Mouse (Mus musculus) heart, adult 2 months (tissue): ENCODE results near the gene Sbk2. TPM values are rescaled to one million over a fixed set of nuclear protein-coding genes. Genes with fewer than 3 reads are reported as not detected.
"Not testable (repeated sequence)": the region's sequence is repeated elsewhere in the genome, so short reads cannot be mapped to it uniquely, and the experiment has no call there.

Experiments
- DNase-seq, 2 experiments: peaks; one replicate each; pipeline ENCODE4 v3.0.0; 2021
- H3K27ac ChIP-seq: fragments of 200-600 bp; 2 replicates; pipeline ENCODE4 v1.8.1; 2022
- H3K27me3 ChIP-seq: fragments of 200-500 bp; 2 replicates; pipeline ENCODE4 v1.6.1; 2012; ENCODE audit warnings: mild to moderate bottlenecking, low read length, inconsistent platforms, mixed read lengths; ENCODE audit not compliant: control insufficient read depth, insufficient read depth
- H3K36me3 ChIP-seq: fragments of 200-500 bp; 2 replicates; pipeline ENCODE4 v1.6.1; 2012; ENCODE audit warnings: low read length, inconsistent platforms; ENCODE audit not compliant: control insufficient read depth, insufficient read depth
- H3K4me1 ChIP-seq: fragments of 200-500 bp; 2 replicates; pipeline ENCODE4 v1.6.1; 2011; ENCODE audit warnings: low read length; ENCODE audit not compliant: control insufficient read depth, insufficient read depth
- H3K4me3 ChIP-seq: fragments of 200-600 bp; 2 replicates; pipeline ENCODE4 v1.8.1; 2022
- H3K79me2 ChIP-seq: fragments of 200-500 bp; replicated peaks from 2 replicates; pipeline ENCODE4 v1.6.1; 2012; ENCODE audit warnings: mild to moderate bottlenecking, inconsistent platforms, low read length, moderate library complexity, mixed read lengths; ENCODE audit not compliant: control insufficient read depth, insufficient read depth
- H3K9ac ChIP-seq: fragments of 200-500 bp; 2 replicates; pipeline ENCODE4 v1.6.1; 2012; ENCODE audit warnings: low read depth, mild to moderate bottlenecking, control low read depth, inconsistent platforms, low read length, mixed read lengths
- CTCF ChIP-seq: fragments of 200-600 bp; IDR thresholded peaks from 2 replicates; pipeline ENCODE4 v1.8.1; 2022; ENCODE audit warnings: antibody characterized with exemption, mild to moderate bottlenecking, moderate library complexity
- EP300 ChIP-seq: fragments of 200-500 bp; IDR thresholded peaks from 2 replicates; pipeline ENCODE4 v1.6.1; 2011; ENCODE audit warnings: low read depth, low read length, control low read depth; ENCODE audit not compliant: insufficient read depth
- POLR2A ChIP-seq: fragments of 200-500 bp; IDR thresholded peaks from 2 replicates; pipeline ENCODE4 v1.6.1; 2011; ENCODE audit warnings: mild to moderate bottlenecking, low read depth, low read length, control low read depth; ENCODE audit not compliant: insufficient read depth
- WGBS: fragments of 180-500 bp; shearing (Covaris S2); methylation state at CpG from one replicate; pipeline ENCODE4 v1.1.7; 2018; 5-methylcytosine and 5-hydroxymethylcytosine counted together
- intact Hi-C: fragments of 180-260 bp; cut with DNase I; formaldehyde crosslinking; loops from one replicate; pipeline ENCODE4 v1.15.1; 2025
- long read RNA-seq: library from polyadenylated mRNA; stranded (forward); transcript quantifications from one replicate; pipeline ENCODE4 v2.0.0, GENCODE M21; 2021
- polyA plus RNA-seq: library from polyadenylated mRNA; depleted of rRNA; stranded (reverse); fragments of >200 nt; gene quantifications from 2 replicates; pipeline ENCODE4 v1.2.3, GENCODE M21; 2012; rRNA removed
- total RNA-seq, 2 experiments: library from RNA; stranded (reverse); gene quantifications; 2 replicates each; pipeline ENCODE4 v1.2.3; 2021

Gene Sbk2
- total RNA-seq (10 to 100 TPM; 26.5 to 35.6 TPM), polyA plus RNA-seq (85.0 and 119 TPM in 2 replicates)
- long read RNA-seq, transcript Sbk2-201 (4 exons, 1,139 nt) = minor isoform, 6 of 22 reads
- long read RNA-seq, transcript Sbk2-202 (4 exons, 2,236 nt) = major isoform, 12 of 22 reads
- long read RNA-seq, partial matches to known transcripts = 4 of 22 reads
- long read RNA-seq, other reads (novel, unspliced or antisense) = 0 of 22 reads

GRCm38 (mm10) chr7:4964272-4964671 lies at the start of gene Sbk2:
Sbk2 (minus strand) TSS chr7:4964406.
- DNase-seq = peak; percentile 82 to 87
- Histone ChIP-seq H3K36me3 (no peaks in the 10 kb centered on the region), H3K4me3 (peak within 1 kb of the TSS; percentile 30; the same call in 1 of the 2 replicates), H3K27me3 (no peaks in the 10 kb centered on the region), H3K4me1 (no peaks in the 10 kb centered on the region), H3K27ac (peak within 1 kb of the TSS; percentile 61; the same call in 1 of the 2 replicates), H3K79me2 (no peaks in the 10 kb centered on the region), H3K9ac (no peak within 1 kb of the TSS; the same call in 1 of the 2 replicates)
- peak; percentile 91 for TF ChIP-seq CTCF
- TF ChIP-seq POLR2A = no peak; the same call in 1 of the 2 replicates
- peak; percentile 79; the same call in 1 of the 2 replicates for TF ChIP-seq EP300
- WGBS = 2% methylated on average over 10 of the region's 10 CpGs
- intact Hi-C loops = loop anchor here (1.0 kb wide), 1 partner anchor 21 kb away; no protein-coding TSS in a partner anchor

- Histone ChIP-seq H3K27me3 (no peaks in the 10 kb centered on the region), H3K27ac (no peak overlapping the region), H3K36me3 (no peaks in the 10 kb centered on the region), H3K4me1 (no peaks in the 10 kb centered on the region), H3K9ac (no peak overlapping the region), H3K4me3 (no peak overlapping the region), H3K79me2 (no peaks in the 10 kb centered on the region)
- WGBS = 90% methylated on average over 27 of the region's 27 CpGs
- TF ChIP-seq POLR2A (no peak), EP300 (no peak), CTCF (no peak)
- DNase-seq = no peak
- intact Hi-C loops = loop anchor here (2.0 to 10.0 kb wide), 3 partner anchors 16 to 358 kb away; partner anchors contain the start of genes Ppp6r1 and Zfp579
These were observed 48.7 kb upstream of the Sbk2 start for GRCm38 (mm10) chr7:5012681-5013513.

- DNase-seq = no peak
- TF ChIP-seq EP300 (no peak), CTCF (no peak), POLR2A (no peak)
- 95% methylated on average over 26 of the region's 26 CpGs for WGBS
- intact Hi-C loops = no loop called here
- Histone ChIP-seq H3K4me1 (no peaks in the 10 kb centered on the region), H3K36me3 (no peaks in the 10 kb centered on the region), H3K79me2 (no peaks in the 10 kb centered on the region), H3K4me3 (no peak overlapping the region), H3K27ac (no peak overlapping the region), H3K9ac (no peak overlapping the region), H3K27me3 (no peaks in the 10 kb centered on the region)
These were observed 44.0 kb upstream of the Sbk2 start for GRCm38 (mm10) chr7:5008229-5008628.

GRCm38 (mm10) chr7:5002876-5003275 lies 38.7 kb upstream of the Sbk2 start:
- 70% methylated on average over 8 of the region's 8 CpGs for WGBS
- H3K36me3 ChIP-seq, DNase-seq, intact Hi-C loops, H3K4me3 ChIP-seq, H3K27me3 ChIP-seq, H3K79me2 ChIP-seq, H3K27ac ChIP-seq, H3K4me1 ChIP-seq, H3K9ac ChIP-seq: not testable (repeated sequence)

GRCm38 (mm10) chr7:4999876-5000275 lies 35.7 kb upstream of the Sbk2 start:
- H3K79me2 ChIP-seq = no peaks in the 10 kb centered on the region
- TF ChIP-seq CTCF (peak; percentile 64), POLR2A (no peak)
- WGBS = 68% methylated on average over 2 of the region's 2 CpGs
- no peak for DNase-seq
- intact Hi-C loops = loop anchor here (1.0 kb wide), 1 partner anchor 47 kb away; no protein-coding TSS in a partner anchor
- H3K27ac ChIP-seq = no peak overlapping the region
- no peak overlapping the region for H3K9ac ChIP-seq
- no peaks in the 10 kb centered on the region for H3K27me3 ChIP-seq
- H3K4me1 ChIP-seq = peaks cover 5% of the 10 kb centered on the region
- H3K4me3 ChIP-seq = no peak overlapping the region
- no peaks in the 10 kb centered on the region for H3K36me3 ChIP-seq

GRCm38 (mm10) chr7:4996934-4997333 lies 32.7 kb upstream of the Sbk2 start:
- H3K36me3 ChIP-seq = no peaks in the 10 kb centered on the region
- H3K4me3 ChIP-seq = no peak overlapping the region
- no peak overlapping the region for H3K27ac ChIP-seq
- peaks cover 5% of the 10 kb centered on the region for H3K4me1 ChIP-seq
- 46% methylated on average over 8 of the region's 8 CpGs for WGBS
- no peaks in the 10 kb centered on the region for H3K79me2 ChIP-seq
- TF ChIP-seq POLR2A = no peak
- TF ChIP-seq EP300 = no peak
- TF ChIP-seq CTCF = no peak
- H3K9ac ChIP-seq = no peak overlapping the region
- intact Hi-C loops = loop anchor here (2.0 kb wide), 2 partner anchors 16 to 54 kb away; partner anchors contain the start of gene Zfp580
- H3K27me3 ChIP-seq = no peaks in the 10 kb centered on the region
- no peak for DNase-seq
